Mouse (Mus musculus) lung, adult 2 months (tissue): ENCODE results near the gene Tm9sf2.

Source experiments
- CTCF ChIP-seq: fragments of 200-500 bp; IDR thresholded peaks from 2 replicates; pipeline ENCODE4 v1.5.1; 2011; ENCODE audit warnings: mild to moderate bottlenecking, low read length, control low read depth; ENCODE audit not compliant: insufficient read depth
- POLR2A ChIP-seq: fragments of 200-500 bp; IDR thresholded peaks from 2 replicates; pipeline ENCODE4 v1.6.1; 2011; ENCODE audit warnings: low read depth, mild to moderate bottlenecking, control low read depth, low read length, borderline replicate concordance; ENCODE audit errors: extremely low read depth

- TF ChIP-seq CTCF: no peak
- no peak for TF ChIP-seq POLR2A
Observed at GRCm38 (mm10) chr14:122190527-122190926, 83.7 kb downstream of the Tm9sf2 start.
